Mouse (Mus musculus): ENCODE results near the gene Cpm. TPM values are rescaled to one million over a fixed set of nuclear protein-coding genes. Genes with fewer than 3 reads are reported as not detected.

Cpm gene
- polyA plus RNA-seq (2016; fragmentation: Nextera tagmentation; extraction: Ambion mirVana): 5.2 and 6.5 TPM in 2 replicates

DNA sequence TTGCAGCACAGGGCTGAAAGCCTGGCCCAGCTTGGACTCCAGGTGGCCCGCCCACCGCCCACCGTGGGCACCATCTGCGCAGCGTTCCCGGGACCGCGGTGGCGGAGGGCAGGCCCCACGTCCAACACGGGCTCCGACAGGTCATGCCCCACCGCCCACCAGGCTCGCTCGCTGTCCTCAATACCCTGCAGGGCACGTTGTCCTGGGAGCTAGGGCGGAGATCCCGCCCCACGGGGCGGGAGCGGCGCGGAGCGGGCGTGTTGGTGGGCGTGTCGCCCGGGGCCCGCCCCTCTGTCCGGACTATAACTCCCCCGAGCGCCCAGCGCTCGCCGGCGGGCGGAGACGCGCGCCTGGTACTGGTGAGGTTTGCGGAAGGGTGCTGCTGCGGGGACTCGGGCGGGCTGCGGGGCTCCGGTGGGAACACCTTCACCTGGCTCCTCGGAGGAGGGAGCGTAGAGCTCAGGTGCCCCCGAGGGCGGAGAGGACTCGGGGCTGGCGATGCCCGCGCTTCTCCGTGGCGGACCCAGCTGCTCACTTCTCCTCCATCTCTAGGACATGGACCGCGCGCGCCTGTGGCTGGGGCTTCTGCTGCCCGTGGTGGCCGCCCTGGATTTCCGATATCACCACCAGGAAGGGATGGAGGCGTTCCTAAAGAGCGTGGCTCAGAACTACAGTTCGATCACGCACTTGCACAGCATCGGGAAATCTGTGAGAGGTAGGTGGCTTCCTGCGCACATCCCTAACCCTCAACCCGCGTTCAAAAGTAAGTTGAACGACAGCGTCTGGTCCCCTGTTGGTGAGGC is at the start of gene Cpm:
Gene Cpm (plus strand): TSS at position 332 of the 803 bp plus-strand sequence.
- peak within 1 kb of the TSS; percentile 60 for H3K4me3 ChIP-seq (replicated peaks)
- H3K36me3 ChIP-seq (replicated peaks): no peaks in the 10 kb centered on the region
- H3K9me3 ChIP-seq: no peaks in the 10 kb centered on the region
- H3K27ac ChIP-seq: no peak within 1 kb of the TSS
- WGBS: under 1% methylated on average over 71 of the region's 73 CpGs
- peak; percentile 95 for ATAC-seq (ENCODE audit: low FRiP score)
- H3K9ac ChIP-seq: peak within 1 kb of the TSS; percentile 48
- H3K4me2 ChIP-seq: peak within 1 kb of the TSS; percentile 93
- H3K27me3 ChIP-seq: peaks cover 52% of the 10 kb centered on the region
- H3K4me1 ChIP-seq: peaks cover 17% of the 10 kb centered on the region

- no peak overlapping the region for H3K9ac ChIP-seq
- 70% methylated on average over 9 of the region's 9 CpGs for WGBS
These were observed 49.5 kb upstream of the Cpm start for GRCm38 (mm10) chr10:117579771-117580284.

GRCm38 (mm10) chr10:117580405-117580804 is 48.9 kb upstream of the Cpm start:
- no peak overlapping the region for H3K9ac ChIP-seq
- no peak overlapping the region for H3K4me3 ChIP-seq (replicated peaks)
- H3K36me3 ChIP-seq (replicated peaks): no peaks in the 10 kb centered on the region
- no peaks in the 10 kb centered on the region for H3K27me3 ChIP-seq
- 90% methylated on average over 5 of the region's 5 CpGs for WGBS
- H3K4me1 ChIP-seq: no peaks in the 10 kb centered on the region
- no peak for ATAC-seq (ENCODE audit: low FRiP score)
- H3K27ac ChIP-seq: no peak overlapping the region
- H3K9me3 ChIP-seq: no peaks in the 10 kb centered on the region
- no peak overlapping the region for H3K4me2 ChIP-seq

More at GRCm38 (mm10) chr10:117579771-117580284, 49.5 kb upstream of the Cpm start:
- ATAC-seq (ENCODE audit: low FRiP score): no peak
- Histone ChIP-seq H3K4me1 (no peaks in the 10 kb centered on the region), H3K36me3 (replicated peaks) (no peaks in the 10 kb centered on the region), H3K9me3 (no peaks in the 10 kb centered on the region), H3K27ac (no peak overlapping the region), H3K4me3 (replicated peaks) (no peak overlapping the region), H3K27me3 (no peaks in the 10 kb centered on the region), H3K4me2 (no peak overlapping the region)

GRCm38 (mm10) chr10:117581007-117581752 is 48.1 kb upstream of the Cpm start:
- Histone ChIP-seq H3K4me3 (replicated peaks) (no peak overlapping the region), H3K36me3 (replicated peaks) (no peaks in the 10 kb centered on the region), H3K4me1 (no peaks in the 10 kb centered on the region), H3K27me3 (no peaks in the 10 kb centered on the region), H3K4me2 (no peak overlapping the region), H3K9me3 (no peaks in the 10 kb centered on the region), H3K9ac (no peak overlapping the region), H3K27ac (no peak overlapping the region)
- WGBS: 91% methylated on average over 11 of the region's 11 CpGs
- ATAC-seq (ENCODE audit: low FRiP score): no peak

GRCm38 (mm10) chr10:117581753-117582062 is 47.6 kb upstream of the Cpm start:
- no peak for ATAC-seq (ENCODE audit: low FRiP score)
- Histone ChIP-seq H3K36me3 (replicated peaks) (no peaks in the 10 kb centered on the region), H3K4me3 (replicated peaks) (no peak overlapping the region), H3K4me1 (no peaks in the 10 kb centered on the region), H3K9me3 (no peaks in the 10 kb centered on the region), H3K9ac (no peak overlapping the region), H3K27ac (no peak overlapping the region), H3K27me3 (no peaks in the 10 kb centered on the region), H3K4me2 (no peak overlapping the region)
- WGBS: 90% methylated on average over 3 of the region's 3 CpGs

- no peak overlapping the region for H3K4me3 ChIP-seq (replicated peaks)
- H3K9me3 ChIP-seq: no peaks in the 10 kb centered on the region
- H3K27me3 ChIP-seq: no peaks in the 10 kb centered on the region
- no peak for ATAC-seq (ENCODE audit: low FRiP score)
- no peak overlapping the region for H3K9ac ChIP-seq
- no peaks in the 10 kb centered on the region for H3K4me1 ChIP-seq
- no peak overlapping the region for H3K27ac ChIP-seq
- H3K36me3 ChIP-seq (replicated peaks): no peaks in the 10 kb centered on the region
- no peak overlapping the region for H3K4me2 ChIP-seq
- 81% methylated on average over 14 of the region's 14 CpGs for WGBS
These were observed 45.9 kb upstream of the Cpm start for GRCm38 (mm10) chr10:117583155-117584061.

- H3K9ac ChIP-seq: no peak overlapping the region
- no peaks in the 10 kb centered on the region for H3K4me1 ChIP-seq
- 84% methylated on average over 3 of the region's 3 CpGs for WGBS
- no peaks in the 10 kb centered on the region for H3K9me3 ChIP-seq
- no peak overlapping the region for H3K4me2 ChIP-seq
- no peak for ATAC-seq (ENCODE audit: low FRiP score)
- H3K36me3 ChIP-seq (replicated peaks): no peaks in the 10 kb centered on the region
- H3K4me3 ChIP-seq (replicated peaks): no peak overlapping the region
- H3K27ac ChIP-seq: no peak overlapping the region
- no peaks in the 10 kb centered on the region for H3K27me3 ChIP-seq
These were observed 45.2 kb upstream of the Cpm start for GRCm38 (mm10) chr10:117584102-117584501.

DNA sequence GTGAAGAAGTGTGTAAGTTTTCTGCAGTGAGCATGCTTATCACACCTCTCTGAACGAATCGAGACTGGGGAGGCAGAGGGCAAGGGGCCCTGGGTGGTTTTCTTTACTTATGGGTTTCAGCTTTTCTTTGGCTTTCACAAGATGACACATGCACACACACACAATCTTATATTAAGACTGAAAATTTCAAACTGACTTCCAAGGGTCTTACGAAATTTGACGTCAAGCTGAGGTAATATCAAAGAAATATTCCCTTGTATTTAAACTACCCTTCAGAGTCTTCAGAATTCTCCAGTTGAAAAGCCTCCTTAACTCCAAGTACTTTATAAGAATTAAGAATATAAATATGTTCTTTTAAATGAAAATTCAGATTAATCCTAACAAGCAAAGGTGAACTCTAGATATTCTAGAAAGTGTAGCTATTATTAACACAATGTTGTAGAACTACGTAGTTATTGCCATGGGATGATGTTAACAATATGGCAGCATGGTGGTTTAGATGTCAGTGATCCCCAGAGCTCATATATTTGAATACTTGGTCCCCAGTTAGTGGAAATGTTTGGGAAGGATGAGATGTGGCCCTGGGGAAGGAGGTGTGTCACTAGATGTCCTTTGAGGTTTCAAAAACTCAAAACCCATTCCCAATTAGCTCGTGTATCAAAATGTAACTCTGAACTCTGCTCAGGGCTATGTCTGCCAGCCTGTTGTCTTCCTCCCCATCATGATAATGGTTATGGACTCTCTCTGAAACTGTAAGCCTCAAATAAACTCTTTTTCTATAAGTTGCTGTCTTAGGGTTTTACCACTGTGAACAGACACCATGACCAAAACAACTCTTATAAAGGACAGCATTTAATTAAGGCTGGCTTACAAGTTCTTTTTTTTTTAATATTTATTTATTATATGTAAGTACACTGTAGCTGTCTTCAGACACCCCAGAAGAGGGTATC is 44.5 kb upstream of the Cpm start:
- ATAC-seq (ENCODE audit: low FRiP score): no peak
- no peaks in the 10 kb centered on the region for H3K4me1 ChIP-seq

GRCm38 (mm10) chr10:117585600-117586299 is 43.5 kb upstream of the Cpm start:
- Histone ChIP-seq H3K9ac (no peak overlapping the region), H3K36me3 (replicated peaks) (no peaks in the 10 kb centered on the region), H3K4me2 (no peak overlapping the region), H3K27ac (no peak overlapping the region), H3K9me3 (no peaks in the 10 kb centered on the region), H3K4me3 (replicated peaks) (no peak overlapping the region), H3K4me1 (no peaks in the 10 kb centered on the region), H3K27me3 (no peaks in the 10 kb centered on the region)
- no peak for ATAC-seq (ENCODE audit: low FRiP score)
- 79% methylated on average over 2 of the region's 2 CpGs for WGBS

More for the DNA sequence above, 44.5 kb upstream of the Cpm start:
- Histone ChIP-seq H3K9ac (no peak overlapping the region), H3K4me3 (replicated peaks) (no peak overlapping the region), H3K27me3 (no peaks in the 10 kb centered on the region), H3K27ac (no peak overlapping the region), H3K9me3 (no peaks in the 10 kb centered on the region), H3K4me2 (no peak overlapping the region), H3K36me3 (replicated peaks) (no peaks in the 10 kb centered on the region)
- 89% methylated on average over 6 of the region's 6 CpGs for WGBS

DNA sequence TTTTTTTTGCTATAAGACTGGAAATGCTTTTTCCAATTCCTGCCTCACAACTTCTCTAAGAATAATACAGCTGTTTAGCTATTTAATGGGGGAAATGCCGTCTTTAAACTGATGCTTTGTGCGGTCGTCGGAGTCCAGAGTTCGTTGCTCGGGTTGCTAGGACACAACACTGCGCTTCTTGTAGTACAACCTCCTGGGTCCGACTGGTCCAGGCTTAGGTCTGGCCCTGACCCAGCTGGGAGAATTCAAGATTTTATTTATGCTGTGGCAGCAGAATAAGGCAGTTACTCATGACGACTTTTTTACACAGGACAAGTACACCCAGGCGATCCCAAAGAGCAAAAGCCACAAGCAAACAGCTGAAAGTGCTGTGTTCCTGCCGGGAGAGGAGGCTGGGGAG is 42.4 kb upstream of the Cpm start:
- no peak overlapping the region for H3K4me3 ChIP-seq (replicated peaks)
- no peak overlapping the region for H3K27ac ChIP-seq
- no peak overlapping the region for H3K9ac ChIP-seq
- H3K4me1 ChIP-seq: no peaks in the 10 kb centered on the region
- H3K36me3 ChIP-seq (replicated peaks): no peaks in the 10 kb centered on the region
- no peak overlapping the region for H3K4me2 ChIP-seq
- WGBS: 65% methylated on average over 11 of the region's 11 CpGs
- ATAC-seq (ENCODE audit: low FRiP score): no peak
- H3K27me3 ChIP-seq: no peaks in the 10 kb centered on the region
- H3K9me3 ChIP-seq: no peaks in the 10 kb centered on the region

DNA sequence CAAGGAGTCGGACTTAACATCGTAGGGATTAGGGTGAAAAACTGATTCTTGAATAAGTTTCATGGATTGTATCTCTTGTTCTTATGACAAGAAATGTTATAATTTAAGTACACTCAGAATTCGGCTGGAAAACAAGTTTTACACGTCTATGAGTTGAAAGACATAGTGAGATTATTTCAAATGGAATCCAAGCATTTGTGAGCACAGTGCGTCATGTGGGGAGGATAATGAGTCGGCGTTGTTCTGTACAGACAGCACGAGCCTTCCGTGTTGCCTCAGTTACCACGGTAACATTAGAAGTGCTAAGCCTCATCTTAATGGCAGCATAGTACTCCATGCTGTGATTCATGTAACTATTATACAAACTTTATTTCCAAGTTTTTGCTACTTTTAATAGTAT is 42.0 kb upstream of the Cpm start:
- ATAC-seq (ENCODE audit: low FRiP score): no peak
- no peak overlapping the region for H3K9ac ChIP-seq
- H3K27ac ChIP-seq: no peak overlapping the region
- 89% methylated on average over 10 of the region's 10 CpGs for WGBS
- no peaks in the 10 kb centered on the region for H3K27me3 ChIP-seq
- no peaks in the 10 kb centered on the region for H3K9me3 ChIP-seq
- no peak overlapping the region for H3K4me3 ChIP-seq (replicated peaks)
- no peak overlapping the region for H3K4me2 ChIP-seq
- no peaks in the 10 kb centered on the region for H3K36me3 ChIP-seq (replicated peaks)
- no peaks in the 10 kb centered on the region for H3K4me1 ChIP-seq

Measured in forebrain, embryonic 12.5 days (tissue).